Mouse (Mus musculus): ENCODE results near the gene Atcay. TPM values are rescaled to one million over a fixed set of nuclear protein-coding genes. Genes with fewer than 3 reads are reported as not detected.

The Atcay gene
- total and polyA plus RNA-seq, 3 experiments, result 0.19 to 0.33 TPM; not detected in 1

DNA sequence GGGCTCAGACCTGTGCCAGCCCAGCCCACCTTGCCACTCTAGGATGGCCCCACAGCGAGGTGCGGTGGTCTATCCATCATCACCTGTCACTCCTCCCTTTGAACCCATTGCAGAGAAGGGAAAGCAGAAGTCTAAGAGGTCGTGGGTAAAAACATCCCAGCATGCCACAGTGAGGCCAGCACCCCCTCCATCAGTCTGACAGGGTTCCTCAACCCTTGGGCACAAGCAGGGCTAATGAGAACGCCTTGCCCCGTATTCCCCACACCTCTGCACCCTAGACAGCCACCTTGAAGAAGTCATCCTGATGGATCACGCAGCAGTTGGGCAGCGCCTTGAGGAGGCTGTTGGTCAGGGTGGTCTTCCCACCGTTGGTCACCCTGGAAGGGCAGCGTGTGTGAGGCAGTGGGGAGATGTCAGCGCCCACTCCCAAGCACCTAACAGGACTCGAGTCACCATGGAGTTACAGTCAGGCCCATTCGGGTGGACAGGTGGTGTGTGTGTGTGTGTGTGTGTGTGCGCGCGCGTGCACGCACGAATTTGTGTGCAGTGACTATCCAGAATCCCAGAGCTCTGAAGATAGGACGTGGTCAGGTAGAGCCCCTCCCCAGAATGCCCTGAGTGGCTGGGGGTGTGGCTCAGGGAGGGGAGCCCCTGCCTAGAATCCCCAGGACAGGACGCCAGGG lies 29.9 kb downstream of the Atcay start:
- Histone ChIP-seq H3K9me3 (replicated peaks; ENCODE audit: insufficient read depth, low read length) (no peaks in the 10 kb centered on the region), H3K9ac (ENCODE audit: control insufficient read depth, low read depth, low read length, poor library complexity, severe bottlenecking) (no peak overlapping the region), H3K27ac (ENCODE audit: control insufficient read depth, low read depth, low read length) (no peak overlapping the region), H3K27me3 (ENCODE audit: control insufficient read depth in 1 of 2, insufficient read depth in 2 of 2, low read length in 2 of 2) (no peaks in the 10 kb centered on the region), H3K4me3 (ENCODE audit: control insufficient read depth in 1 of 2, insufficient read depth in 1 of 2, low read depth in 2 of 2, low read length in 2 of 2) (no peak overlapping the region), H3K36me3 (ENCODE audit: control insufficient read depth in 1 of 2, insufficient read depth in 2 of 2, low read length in 2 of 2) (no peaks in the 10 kb centered on the region; a peak in 1 of 4 replicates), H3K79me2 (ENCODE audit: control insufficient read depth, insufficient read depth, low read length, poor library complexity) (no peaks in the 10 kb centered on the region), H3K4me1 (ENCODE audit: control insufficient read depth in 1 of 2, insufficient read depth in 2 of 2, low read length in 2 of 2) (peaks cover 0 to 6% of the 10 kb centered on the region in 2 experiments; a peak in 1 of 4 replicates)
- DNase-seq (ENCODE audit: low read depth, low spot score), result no peak
- TF ChIP-seq POLR2AphosphoS2 (IDR thresholded peaks at IDR 0.05; ENCODE audit: low read length) (no peak), ZC3H11A (IDR thresholded peaks at IDR 0.05; ENCODE audit: low read depth, low read length) (no peak), ZNF384 (IDR thresholded peaks at IDR 0.05; ENCODE audit: low read depth, low read length) (no peak), USF2 (IDR thresholded peaks at IDR 0.05; ENCODE audit: borderline replicate concordance in 1 of 2, insufficient read depth in 1 of 2, low read depth in 1 of 2, low read length in 2 of 2) (no peak), HCFC1 (IDR thresholded peaks at IDR 0.05; ENCODE audit: low read depth, low read length) (no peak), NELFE (IDR thresholded peaks at IDR 0.05; ENCODE audit: low read depth, low read length) (no peak), CTCF (IDR thresholded peaks at IDR 0.05 in 2 of 3, conservative IDR thresholded peaks at IDR 0.05 in 1 of 3; ENCODE audit: control insufficient read depth in 1 of 3, insufficient read depth in 1 of 3, low read depth in 2 of 3, low read length in 3 of 3, poor library complexity in 1 of 3, severe bottlenecking in 1 of 3) (no peak), MYC (IDR thresholded peaks at IDR 0.05; ENCODE audit: low read depth, low read length) (no peak), SIN3A (IDR thresholded peaks at IDR 0.05; ENCODE audit: low read length) (no peak), MAFK (IDR thresholded peaks at IDR 0.05; ENCODE audit: borderline replicate concordance, low read depth, low read length) (no peak), RCOR1 (IDR thresholded peaks at IDR 0.05; ENCODE audit: low read depth, low read length) (no peak), TBP (IDR thresholded peaks at IDR 0.05; ENCODE audit: low read depth, low read length) (no peak), NRF1 (IDR thresholded peaks at IDR 0.05; ENCODE audit: insufficient read depth, low read depth, low read length, poor library complexity, severe bottlenecking) (no peak), JUND (IDR thresholded peaks at IDR 0.05; ENCODE audit: low read depth, low read length) (no peak), ETS1 (IDR thresholded peaks at IDR 0.05; ENCODE audit: low read depth, low read length) (no peak)

DNA sequence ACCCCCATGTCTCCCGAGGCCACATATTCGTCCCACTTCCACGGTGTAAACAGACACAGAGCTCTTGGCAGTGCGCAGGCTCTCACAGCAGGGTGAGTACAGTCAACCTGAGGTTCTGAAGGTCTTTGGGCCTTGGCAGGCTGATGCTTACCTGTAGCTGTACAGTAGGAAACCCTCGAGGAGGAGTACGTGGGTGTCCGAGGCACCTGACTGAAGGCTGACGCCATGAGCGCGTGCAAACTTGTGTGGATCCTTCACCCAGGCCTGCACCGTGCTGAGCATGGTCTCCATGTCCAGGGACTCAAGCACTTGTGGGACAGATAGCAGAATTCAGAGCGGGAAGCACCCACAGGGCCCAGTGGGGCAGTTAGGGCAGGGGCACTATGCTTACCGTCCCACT lies 30.5 kb downstream of the Atcay start:
- no peaks in the 10 kb centered on the region for H3K27me3 ChIP-seq (ENCODE audit: control insufficient read depth in 1 of 2, insufficient read depth in 2 of 2, low read length in 2 of 2)
- TF ChIP-seq ZKSCAN1 (IDR thresholded peaks at IDR 0.05; ENCODE audit: low read depth, low read length) (no peak), POLR2AphosphoS5 (IDR thresholded peaks at IDR 0.05; ENCODE audit: borderline replicate concordance, low read depth, low read length) (no peak), CHD1 (IDR thresholded peaks at IDR 0.05; ENCODE audit: low read depth, low read length) (no peak), ZMIZ1 (IDR thresholded peaks at IDR 0.05; ENCODE audit: low read depth, low read length) (no peak), SIN3A (IDR thresholded peaks at IDR 0.05; ENCODE audit: low read length) (no peak), MAFK (IDR thresholded peaks at IDR 0.05; ENCODE audit: borderline replicate concordance, low read depth, low read length) (no peak), CTCF (IDR thresholded peaks at IDR 0.05 in 2 of 3, conservative IDR thresholded peaks at IDR 0.05 in 1 of 3; ENCODE audit: control insufficient read depth in 1 of 3, insufficient read depth in 1 of 3, low read depth in 2 of 3, low read length in 3 of 3, poor library complexity in 1 of 3, severe bottlenecking in 1 of 3) (no peak), EP300 (IDR thresholded peaks at IDR 0.05; ENCODE audit: low read depth in 1 of 2, low read length in 2 of 2) (no peak), MYB (IDR thresholded peaks at IDR 0.05; ENCODE audit: low read depth, low read length) (no peak), MYC (IDR thresholded peaks at IDR 0.05; ENCODE audit: low read depth, low read length) (no peak), MEF2A (IDR thresholded peaks at IDR 0.05; ENCODE audit: extremely low read depth, insufficient replicate concordance, low read depth, low read length, poor library complexity, severe bottlenecking) (no peak), USF1 (IDR thresholded peaks at IDR 0.05; ENCODE audit: low read depth, low read length) (no peak)
- H3K27ac ChIP-seq (ENCODE audit: control insufficient read depth, low read depth, low read length), result no peak overlapping the region
- no peak overlapping the region for H3K4me3 ChIP-seq (ENCODE audit: control insufficient read depth in 1 of 2, insufficient read depth in 1 of 2, low read depth in 2 of 2, low read length in 2 of 2)
- DNase-seq (ENCODE audit: low read depth, low spot score), result no peak
- H3K9me3 ChIP-seq (replicated peaks; ENCODE audit: insufficient read depth, low read length), result no peaks in the 10 kb centered on the region
- H3K4me1 ChIP-seq (ENCODE audit: control insufficient read depth in 1 of 2, insufficient read depth in 2 of 2, low read length in 2 of 2), result peaks cover 0 to 6% of the 10 kb centered on the region in 2 experiments; a peak in 1 of 4 replicates
- H3K9ac ChIP-seq (ENCODE audit: control insufficient read depth, low read depth, low read length, poor library complexity, severe bottlenecking), result no peak overlapping the region
- H3K36me3 ChIP-seq (ENCODE audit: control insufficient read depth in 1 of 2, insufficient read depth in 2 of 2, low read length in 2 of 2), result no peaks in the 10 kb centered on the region; a peak in 1 of 4 replicates
- H3K79me2 ChIP-seq (ENCODE audit: control insufficient read depth, insufficient read depth, low read length, poor library complexity), result no peaks in the 10 kb centered on the region

All from MEL (cell line).